Mouse (Mus musculus): Measurements from ENCODE around the gene Tkfc. TPM values are rescaled to one million over a fixed set of nuclear protein-coding genes. Genes with fewer than 3 reads are reported as not detected.
"Not testable (repeated sequence)": the region's sequence is repeated elsewhere in the genome, so short reads cannot be mapped to it uniquely, and the experiment has no call there.

Gene Tkfc
- polyA plus RNA-seq, 1 experiment, result 12.2 TPM

DNA sequence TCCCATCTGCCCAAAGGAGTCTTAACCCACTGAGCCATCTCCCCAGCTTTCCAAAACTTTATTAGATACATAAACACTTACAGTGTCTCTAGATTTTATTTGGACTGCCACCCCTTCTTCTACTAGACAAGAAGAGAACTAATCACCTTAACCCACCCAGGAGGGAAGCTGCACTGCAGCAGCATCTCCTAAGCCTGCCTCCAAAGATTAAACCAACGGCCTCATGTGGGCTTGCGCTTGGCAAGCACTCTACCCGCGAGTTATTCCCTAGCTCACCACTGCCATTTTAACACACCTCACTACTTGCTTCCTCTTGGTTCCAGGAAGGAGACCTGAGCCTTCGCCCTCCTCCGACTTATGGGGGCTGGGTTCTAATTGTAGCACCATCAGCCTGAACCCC lies 41.2 kb downstream of the Tkfc start:
- 80% methylated on average over 6 of the region's 6 CpGs for WGBS
- no peak overlapping the region for H3K27ac ChIP-seq (ENCODE audit: insufficient read depth, low read length)
- no peak for DNase-seq
- H3K4me3 ChIP-seq (replicated peaks; ENCODE audit: insufficient read depth, low read depth, low read length), result no peak overlapping the region
- TF ChIP-seq POLR2A (IDR thresholded peaks at IDR 0.05; ENCODE audit: borderline replicate concordance, insufficient read depth, low read length) (no peak), CTCF (IDR thresholded peaks at IDR 0.05; ENCODE audit: borderline replicate concordance, insufficient read depth, low read depth, low read length) (no peak)
- H3K4me1 ChIP-seq (ENCODE audit: control insufficient read depth, insufficient read depth, low read length), result no peaks in the 10 kb centered on the region; the same call in 1 of the 2 replicates
- H3K27me3 ChIP-seq (ENCODE audit: control insufficient read depth, insufficient read depth, low read length), result no peaks in the 10 kb centered on the region; the same call in 1 of the 2 replicates

DNA sequence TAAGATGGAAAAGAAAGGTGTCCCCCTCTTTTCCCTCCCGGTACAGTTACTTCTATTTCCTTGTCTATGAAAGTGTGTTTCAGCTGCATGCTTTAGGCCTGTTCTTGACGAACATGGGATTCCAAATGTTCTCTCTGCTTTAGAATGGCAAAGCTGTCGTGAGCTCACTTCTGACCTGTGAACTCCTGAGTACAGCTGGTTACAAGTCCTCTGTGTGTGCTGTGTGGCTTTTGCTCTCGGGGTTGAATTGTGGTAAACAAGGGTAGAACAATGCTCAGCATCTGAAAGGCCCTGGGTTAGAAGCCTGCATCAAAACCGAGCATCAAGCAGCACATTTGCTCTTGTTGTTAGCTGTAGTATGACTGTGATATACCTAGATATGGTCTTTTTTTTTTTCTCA lies 43.1 kb downstream of the Tkfc start:
- Histone ChIP-seq H3K4me1 (ENCODE audit: control insufficient read depth, insufficient read depth, low read length) (no peaks in the 10 kb centered on the region; the same call in 1 of the 2 replicates), H3K27me3 (ENCODE audit: control insufficient read depth, insufficient read depth, low read length) (no peaks in the 10 kb centered on the region; the same call in 1 of the 2 replicates), H3K27ac (ENCODE audit: insufficient read depth, low read length) (no peak overlapping the region), H3K4me3 (replicated peaks; ENCODE audit: insufficient read depth, low read depth, low read length) (no peak overlapping the region)
- TF ChIP-seq CTCF (IDR thresholded peaks at IDR 0.05; ENCODE audit: borderline replicate concordance, insufficient read depth, low read depth, low read length) (no peak), POLR2A (IDR thresholded peaks at IDR 0.05; ENCODE audit: borderline replicate concordance, insufficient read depth, low read length) (no peak)
- no peak for DNase-seq
- WGBS, result 64% methylated on average over 5 of the region's 5 CpGs

DNA sequence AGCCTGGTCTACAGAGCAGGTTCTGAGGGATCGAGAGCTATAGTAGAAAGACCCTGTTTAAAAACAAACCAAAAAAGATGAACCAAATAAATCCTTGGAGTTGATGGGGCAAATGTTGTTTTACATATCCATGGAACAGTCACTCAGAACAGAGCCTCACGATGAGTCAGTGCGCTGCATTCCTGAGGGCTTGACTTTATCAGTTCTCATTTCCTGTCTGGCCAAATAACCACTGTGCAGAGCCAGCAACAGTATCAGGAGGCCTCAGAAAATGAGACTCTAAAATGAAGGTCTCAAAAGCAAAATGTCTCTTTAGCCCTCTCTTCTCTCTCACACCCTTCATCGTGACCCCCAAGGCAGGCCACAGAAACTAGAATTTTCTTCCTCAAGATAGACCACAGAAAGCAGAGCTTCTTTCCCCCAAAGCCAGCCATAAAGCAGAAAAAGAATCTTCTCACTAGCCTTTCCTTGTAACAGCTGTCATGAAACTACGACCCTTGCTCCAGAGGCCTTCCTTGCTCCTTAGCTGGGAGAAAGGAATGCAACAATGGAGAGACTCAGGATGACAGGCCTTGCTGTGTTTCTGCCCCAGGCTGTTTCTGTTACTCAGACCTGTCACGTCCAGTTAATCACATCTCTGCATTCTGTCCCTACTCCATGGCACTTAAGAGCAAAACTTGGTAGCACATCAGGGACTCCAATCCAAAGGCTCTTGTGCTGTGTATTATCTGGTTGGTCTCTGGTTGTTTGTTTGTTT lies 43.7 kb downstream of the Tkfc start:
- 67% methylated on average over 6 of the region's 6 CpGs for WGBS
- no peak for TF ChIP-seq CTCF (IDR thresholded peaks at IDR 0.05; ENCODE audit: borderline replicate concordance, insufficient read depth, low read depth, low read length)
- TF ChIP-seq POLR2A (IDR thresholded peaks at IDR 0.05; ENCODE audit: borderline replicate concordance, insufficient read depth, low read length), result no peak
- Histone ChIP-seq H3K4me1 (ENCODE audit: control insufficient read depth, insufficient read depth, low read length) (no peaks in the 10 kb centered on the region; the same call in 1 of the 2 replicates), H3K27me3 (ENCODE audit: control insufficient read depth, insufficient read depth, low read length) (no peaks in the 10 kb centered on the region; the same call in 1 of the 2 replicates), H3K27ac (ENCODE audit: insufficient read depth, low read length) (no peak overlapping the region), H3K4me3 (replicated peaks; ENCODE audit: insufficient read depth, low read depth, low read length) (no peak overlapping the region)
- DNase-seq, result no peak

DNA sequence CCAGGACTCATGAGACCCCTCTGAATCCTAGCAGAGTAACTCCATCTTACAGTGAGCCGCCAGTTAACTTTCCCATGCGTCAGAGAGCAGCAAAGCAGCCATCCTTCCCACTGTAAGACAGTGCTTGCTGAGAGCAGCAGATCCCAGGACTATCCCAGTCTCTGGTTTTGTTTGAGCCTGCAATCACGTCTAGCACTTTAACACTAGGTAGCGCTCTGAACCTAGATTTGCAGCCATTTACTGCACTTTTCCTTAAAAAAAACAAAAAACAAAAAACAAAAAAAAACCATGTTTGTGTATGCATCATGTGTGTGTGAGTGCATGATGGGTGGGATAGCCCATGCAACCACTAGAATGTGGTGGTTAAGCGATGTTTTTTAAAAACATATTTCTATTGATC lies 45.3 kb downstream of the Tkfc start:
- DNase-seq, result no peak
- H3K27ac ChIP-seq (ENCODE audit: insufficient read depth, low read length), result no peak overlapping the region
- H3K4me3 ChIP-seq (replicated peaks; ENCODE audit: insufficient read depth, low read depth, low read length), result no peak overlapping the region
- 28% methylated on average over 5 of the region's 5 CpGs for WGBS
- TF ChIP-seq POLR2A (IDR thresholded peaks at IDR 0.05; ENCODE audit: borderline replicate concordance, insufficient read depth, low read length) (no peak), CTCF (IDR thresholded peaks at IDR 0.05; ENCODE audit: borderline replicate concordance, insufficient read depth, low read depth, low read length) (no peak)
- H3K4me1 ChIP-seq (ENCODE audit: control insufficient read depth, insufficient read depth, low read length), result no peaks in the 10 kb centered on the region; the same call in 1 of the 2 replicates
- no peaks in the 10 kb centered on the region; the same call in 1 of the 2 replicates for H3K27me3 ChIP-seq (ENCODE audit: control insufficient read depth, insufficient read depth, low read length)

DNA sequence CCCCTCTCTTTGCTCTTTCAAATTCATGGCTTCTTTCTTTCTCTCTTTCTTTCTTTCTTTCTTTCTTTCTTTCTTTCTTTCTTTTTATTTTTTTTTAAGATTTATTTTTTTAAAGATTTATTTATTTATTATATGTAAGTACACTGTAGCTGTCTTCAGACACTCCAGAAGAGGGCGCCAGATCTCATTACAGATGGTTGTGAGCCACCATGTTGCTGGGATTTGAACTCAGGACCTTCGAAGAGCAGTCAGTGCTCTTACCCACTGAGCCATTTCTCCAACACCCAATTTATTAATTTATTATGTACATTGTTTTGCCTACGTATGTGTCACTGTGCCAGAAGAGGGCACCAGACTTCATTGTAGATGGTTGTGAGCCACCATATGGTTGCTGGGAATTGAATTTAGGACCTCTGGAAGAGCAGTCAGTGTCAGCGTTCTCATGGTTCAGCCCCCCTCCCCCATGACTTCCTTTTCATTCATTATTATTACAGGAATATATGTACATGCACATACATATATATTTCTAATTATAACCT lies 47.5 kb downstream of the Tkfc start:
- 60% methylated on average over 4 of the region's 4 CpGs for WGBS
- H3K27ac ChIP-seq (ENCODE audit: insufficient read depth, low read length); H3K4me1 ChIP-seq (ENCODE audit: control insufficient read depth, insufficient read depth, low read length); H3K4me3 ChIP-seq (replicated peaks; ENCODE audit: insufficient read depth, low read depth, low read length); H3K27me3 ChIP-seq (ENCODE audit: control insufficient read depth, insufficient read depth, low read length); DNase-seq: not testable (repeated sequence)

DNA sequence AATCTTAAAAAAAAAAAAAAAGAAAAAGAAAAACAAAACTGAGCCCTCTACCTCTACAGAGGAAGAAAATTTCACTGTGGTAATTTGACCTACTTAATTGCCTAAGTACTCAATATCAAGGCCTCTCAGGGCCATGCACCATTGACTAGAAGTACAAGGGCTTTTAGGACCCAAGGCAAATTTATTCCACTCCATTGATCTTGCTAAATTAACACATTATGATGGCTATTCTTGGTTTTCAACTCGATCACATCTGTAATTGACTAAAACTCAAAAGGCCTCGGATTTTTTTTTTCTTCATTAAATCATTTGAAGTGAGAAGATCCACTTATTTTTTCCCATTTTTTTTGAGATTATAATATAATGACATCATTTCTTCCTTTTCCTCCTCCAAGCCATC lies 48.0 kb downstream of the Tkfc start:
- TF ChIP-seq CTCF (IDR thresholded peaks at IDR 0.05; ENCODE audit: borderline replicate concordance, insufficient read depth, low read depth, low read length) (no peak), POLR2A (IDR thresholded peaks at IDR 0.05; ENCODE audit: borderline replicate concordance, insufficient read depth, low read length) (no peak)
- WGBS, result 75% methylated on average over 2 of the region's 2 CpGs
- DNase-seq, result no peak
- Histone ChIP-seq H3K4me1 (ENCODE audit: control insufficient read depth, insufficient read depth, low read length) (no peaks in the 10 kb centered on the region), H3K27ac (ENCODE audit: insufficient read depth, low read length) (no peak overlapping the region), H3K4me3 (replicated peaks; ENCODE audit: insufficient read depth, low read depth, low read length) (no peak overlapping the region), H3K27me3 (ENCODE audit: control insufficient read depth, insufficient read depth, low read length) (no peaks in the 10 kb centered on the region)

DNA sequence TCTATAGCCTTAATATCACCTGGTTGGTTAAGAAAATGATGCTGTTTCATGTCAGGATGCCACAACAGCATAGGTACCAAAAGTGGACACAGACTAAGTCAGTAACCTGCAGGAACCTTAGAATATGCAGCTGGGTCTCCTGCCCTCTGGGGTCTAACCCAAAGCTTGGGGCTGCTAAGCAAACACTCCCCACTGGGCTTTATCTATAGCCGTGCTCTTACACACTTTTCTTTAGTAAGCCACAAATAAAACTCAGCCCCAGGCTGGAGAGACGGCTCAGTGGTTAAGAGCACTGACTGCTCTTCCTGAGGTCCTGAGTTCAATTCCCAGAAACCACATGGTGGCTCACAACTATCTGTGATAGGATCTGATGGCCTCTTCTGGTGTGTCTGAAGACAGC lies 48.5 kb downstream of the Tkfc start:
- no peaks in the 10 kb centered on the region for H3K27me3 ChIP-seq (ENCODE audit: control insufficient read depth, insufficient read depth, low read length)
- 70% methylated on average over 2 of the region's 2 CpGs for WGBS
- TF ChIP-seq CTCF (IDR thresholded peaks at IDR 0.05; ENCODE audit: borderline replicate concordance, insufficient read depth, low read depth, low read length) (no peak), POLR2A (IDR thresholded peaks at IDR 0.05; ENCODE audit: borderline replicate concordance, insufficient read depth, low read length) (no peak)
- H3K4me3 ChIP-seq (replicated peaks; ENCODE audit: insufficient read depth, low read depth, low read length), result no peak overlapping the region
- H3K4me1 ChIP-seq (ENCODE audit: control insufficient read depth, insufficient read depth, low read length), result no peaks in the 10 kb centered on the region
- DNase-seq, result no peak
- no peak overlapping the region for H3K27ac ChIP-seq (ENCODE audit: insufficient read depth, low read length)
